10 mouse cellular contexts compared by ENCODE assay signal in genomic region chr6:93026068-93027022, GRCm38 (mm10).
A peak's percentile ranks its signal among the peaks of the same experiment; 100 is the strongest.
DNase-seq lines count a peak whose midpoint lies in the region; ATAC-seq and TF ChIP-seq lines count a peak whose summit lies in the region.
"Had no signal": no experiment of that assay in that cellular context is flagged by ENCODE, and none has a peak within 500 bp of the region (broad histone marks: within the 10 kb centered on the region; RNA-seq: fewer than 3 reads in every experiment).

No protein-coding gene starts in this region.

- WGBS in kidney, adult 2 months, result 58% methylated on average over 9 of the region's 9 CpGs
- 66% methylated on average over 9 of the region's 9 CpGs for WGBS in kidney, embryonic 14.5 days
- 86% methylated on average over 9 of the region's 9 CpGs for WGBS in forebrain, embryonic 10.5 days

- H3K4me2 ChIP-seq in kidney, embryonic 14.5 days (replicated peaks; ENCODE audit: low read depth, low read length), result no peak overlapping the region
- H3K4me2 ChIP-seq: limb, embryonic 12.5 days had no signal

- no peak for TF ChIP-seq POLR2A in kidney, adult 2 months (IDR thresholded peaks at IDR 0.05; ENCODE audit: low read depth, low read length)

- H3K9me3 ChIP-seq in kidney, embryonic 14.5 days (ENCODE audit: control insufficient read depth, low read length), result no peaks in the 10 kb centered on the region
- no peaks in the 10 kb centered on the region for H3K9me3 ChIP-seq in forebrain, embryonic 10.5 days
- H3K9me3 ChIP-seq: G1E; limb, embryonic 12.5 days had no signal

- H3K4me3 ChIP-seq in kidney, adult 2 months (ENCODE audit: insufficient read depth, low read depth, low read length), result no peak overlapping the region
- no peak overlapping the region for H3K4me3 ChIP-seq in kidney, embryonic 14.5 days (ENCODE audit: low read length)
- H3K4me3 ChIP-seq in brown adipose tissue, adult 24 weeks (ENCODE audit: insufficient read depth, low read depth, low read length), result no peak overlapping the region
- H3K4me3 ChIP-seq in forebrain, embryonic 10.5 days, result no peak overlapping the region
- H3K4me3 ChIP-seq: limb, embryonic 12.5 days had no signal

- no peaks in the 10 kb centered on the region for H3K36me3 ChIP-seq in kidney, adult 2 months (ENCODE audit: control insufficient read depth, insufficient read depth, low read length)
- no peaks in the 10 kb centered on the region for H3K36me3 ChIP-seq in kidney, embryonic 14.5 days (ENCODE audit: control insufficient read depth, insufficient read depth, low read length)
- H3K36me3 ChIP-seq in forebrain, embryonic 10.5 days (replicated peaks), result no peaks in the 10 kb centered on the region
- H3K36me3 ChIP-seq: G1E; limb, embryonic 12.5 days had no signal

- H3K4me1 ChIP-seq in kidney, adult 2 months (ENCODE audit: control insufficient read depth, insufficient read depth, low read length), result 0 out of 2 replicates have a peak, but pooled peaks cover 3% of the 10 kb centered on the region
- H3K4me1 ChIP-seq in kidney, embryonic 14.5 days (ENCODE audit: control insufficient read depth, insufficient read depth, low read length), result no peaks in the 10 kb centered on the region
- H3K4me1 ChIP-seq in brown adipose tissue, adult 24 weeks (ENCODE audit: control insufficient read depth, insufficient read depth, insufficient read length, low read length), result peaks cover 3% of the 10 kb centered on the region
- H3K4me1 ChIP-seq in forebrain, embryonic 10.5 days, result no peaks in the 10 kb centered on the region

- no peak overlapping the region for H3K27ac ChIP-seq in kidney, adult 2 months (ENCODE audit: insufficient read depth, low read depth, low read length)
- no peak overlapping the region for H3K27ac ChIP-seq in kidney, embryonic 14.5 days (ENCODE audit: low read depth, low read length)
- 0 out of 2 replicates have a peak overlapping the region, but pooled peaks have one; percentile 20 for H3K27ac ChIP-seq in brown adipose tissue, adult 24 weeks (replicated peaks; ENCODE audit: low read depth, low read length)
- no peak overlapping the region for H3K27ac ChIP-seq in forebrain, embryonic 10.5 days
- H3K27ac ChIP-seq: limb, embryonic 12.5 days had no signal

- H3K9ac ChIP-seq in kidney, embryonic 14.5 days (ENCODE audit: low read depth, low read length), result no peak overlapping the region
- H3K9ac ChIP-seq: limb, embryonic 12.5 days had no signal

- no peaks in the 10 kb centered on the region for H3K27me3 ChIP-seq in kidney, adult 2 months (replicated peaks; ENCODE audit: control insufficient read depth, insufficient read depth, low read length)
- H3K27me3 ChIP-seq in kidney, embryonic 14.5 days (ENCODE audit: control insufficient read depth, insufficient read depth, low read length), result no peaks in the 10 kb centered on the region
- H3K27me3 ChIP-seq in forebrain, embryonic 10.5 days (ENCODE audit: poor library complexity, severe bottlenecking), result no peaks in the 10 kb centered on the region
- H3K27me3 ChIP-seq: limb, embryonic 12.5 days had no signal

- ATAC-seq in kidney, embryonic 14.5 days (ENCODE audit: low FRiP score, low TSS enrichment), result no peak

- no peak for TF ChIP-seq CTCF in kidney, adult 2 months (conservative IDR thresholded peaks at IDR 0.05; ENCODE audit: insufficient read depth, insufficient read length, low read depth, low read length)

- DNase-seq in kidney, adult 2 months, result peak; percentile 75
- peak; percentile 71 for DNase-seq in heart, postnatal 4 days
- DNase-seq in ovary, adult 18-20 months (ENCODE audit: low spot score), result peak; percentile 17
- no peak for DNase-seq in forebrain, embryonic 10.5 days (ENCODE audit: extremely low spot score, low spot score)
- DNase-seq in spleen, adult 12 weeks (ENCODE audit: low spot score), result no peak
- DNase-seq in layer of hippocampus, adult 8-10 months (ENCODE audit: low spot score in 2 of 2), result no peak

Comparison
In these comparisons a context has a peak if more than half of its experiments do, and no peak if none do; other contexts are left out.
1. DNase-seq: peak in kidney, adult 2 months (single experiment), heart, postnatal 4 days (single experiment) and ovary, adult 18-20 months (single experiment); none in forebrain, embryonic 10.5 days (single experiment), spleen, adult 12 weeks (single experiment) and layer of hippocampus, adult 8-10 months (0 of 2).